Mouse (Mus musculus) thymus, adult 2 months (tissue): Measurements from ENCODE around the gene Zbtb20. TPM values are rescaled to one million over a fixed set of nuclear protein-coding genes. Genes with fewer than 3 reads are reported as not detected.

Experiments used
- DNase-seq: peaks from one replicate; pipeline ENCODE4 v3.0.0; 2021
- H3K27ac ChIP-seq: fragments of 200-500 bp; 2 replicates; pipeline ENCODE4 v1.5.1; 2012; ENCODE audit warnings: low read length, control low read depth; ENCODE audit not compliant: control insufficient read depth, insufficient read depth
- H3K27me3 ChIP-seq: fragments of 200-500 bp; 2 replicates; pipeline ENCODE4 v1.6.1; 2012; ENCODE audit warnings: mild to moderate bottlenecking, low read length, moderate library complexity, mixed read lengths; ENCODE audit not compliant: control insufficient read depth, insufficient read depth
- H3K36me3 ChIP-seq: fragments of 200-500 bp; 2 replicates; pipeline ENCODE4 v1.6.1; 2012; ENCODE audit warnings: mild to moderate bottlenecking, low read length, moderate library complexity; ENCODE audit not compliant: control insufficient read depth, insufficient read depth
- H3K4me1 ChIP-seq: fragments of 200-500 bp; replicated peaks from 2 replicates; pipeline ENCODE4 v1.6.1; 2012; ENCODE audit warnings: low read length; ENCODE audit not compliant: control insufficient read depth, insufficient read depth
- H3K4me3 ChIP-seq: fragments of 200-500 bp; 2 replicates; pipeline ENCODE4 v1.5.1; 2012; ENCODE audit warnings: mild to moderate bottlenecking, low read length, control low read depth, moderate library complexity; ENCODE audit not compliant: control insufficient read depth, insufficient read depth
- CTCF ChIP-seq: fragments of 200-500 bp; IDR thresholded peaks from 2 replicates; pipeline ENCODE4 v1.5.1; 2012; ENCODE audit warnings: mild to moderate bottlenecking, control low read depth, low read length, moderate library complexity, borderline replicate concordance; ENCODE audit not compliant: control insufficient read depth, poor library complexity, insufficient read depth; ENCODE audit errors: extremely low read depth
- POLR2A ChIP-seq: fragments of 200-500 bp; IDR thresholded peaks from 2 replicates; pipeline ENCODE4 v1.6.1; 2012; ENCODE audit warnings: mild to moderate bottlenecking, low read length, control low read depth, moderate library complexity; ENCODE audit not compliant: control insufficient read depth, poor library complexity, insufficient read depth; ENCODE audit errors: extremely low read depth
- WGBS: fragments of 180-500 bp; shearing (Covaris S2); methylation state at CpG from one replicate; pipeline ENCODE4 v1.1.7; 2018; 5-methylcytosine and 5-hydroxymethylcytosine counted together
- polyA plus RNA-seq: library from polyadenylated mRNA; depleted of rRNA; stranded (reverse); fragments of >200 nt; gene quantifications from 2 replicates; pipeline ENCODE4 v1.2.3, GENCODE M21; 2012

The Zbtb20 gene
- polyA plus RNA-seq, 1 experiment, result 19.1 TPM

DNA sequence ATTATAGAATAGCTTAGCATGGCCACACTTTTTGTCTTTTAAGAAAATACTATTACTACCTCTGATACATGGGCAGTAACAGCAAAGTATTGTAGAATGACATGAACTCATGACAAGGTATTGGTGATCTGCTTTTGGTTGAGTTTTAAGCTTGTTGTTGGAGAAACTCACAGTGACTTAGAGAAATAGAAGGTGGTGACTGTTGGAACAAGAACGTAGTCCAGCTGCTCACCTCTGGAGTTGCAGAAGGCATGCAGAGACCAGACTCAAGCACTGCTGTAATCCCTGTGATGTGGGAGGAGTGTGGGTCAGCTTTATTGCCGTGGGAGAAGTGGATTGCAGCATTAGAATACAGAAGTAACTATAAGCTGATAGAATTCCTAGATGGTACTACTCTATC lies 361.9 kb downstream of the Zbtb20 start:
- DNase-seq, result no peak
- Histone ChIP-seq H3K4me1 (no peaks in the 10 kb centered on the region), H3K36me3 (no peaks in the 10 kb centered on the region), H3K27me3 (no peaks in the 10 kb centered on the region), H3K27ac (no peak overlapping the region), H3K4me3 (no peak overlapping the region)
- 92% methylated on average over 2 of the region's 2 CpGs for WGBS
- no peak for TF ChIP-seq CTCF
- TF ChIP-seq POLR2A, result no peak

DNA sequence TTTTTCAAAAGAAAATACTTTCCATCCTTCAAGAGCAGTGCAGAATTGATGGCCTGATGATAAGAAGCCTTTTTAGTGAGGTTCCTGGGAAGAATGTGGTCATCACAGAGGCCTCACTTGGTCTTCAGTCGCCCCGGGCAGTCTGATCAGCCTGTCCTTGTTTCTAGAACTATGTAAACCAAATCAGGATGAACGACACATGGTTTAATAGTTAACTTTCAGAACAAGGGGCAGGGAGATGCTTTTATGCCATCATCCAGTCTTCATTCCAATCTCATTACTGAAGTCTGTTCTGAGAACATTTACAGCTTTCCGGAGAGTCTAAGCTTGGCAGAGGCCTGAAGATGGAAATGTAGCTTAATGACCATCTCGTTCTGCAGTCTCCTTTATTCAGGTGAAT lies 371.3 kb downstream of the Zbtb20 start:
- Histone ChIP-seq H3K27ac (no peak overlapping the region), H3K36me3 (no peaks in the 10 kb centered on the region), H3K4me3 (no peak overlapping the region), H3K27me3 (no peaks in the 10 kb centered on the region), H3K4me1 (no peaks in the 10 kb centered on the region)
- no peak for DNase-seq
- TF ChIP-seq CTCF (no peak), POLR2A (no peak)
- WGBS, result 94% methylated on average over 5 of the region's 5 CpGs

DNA sequence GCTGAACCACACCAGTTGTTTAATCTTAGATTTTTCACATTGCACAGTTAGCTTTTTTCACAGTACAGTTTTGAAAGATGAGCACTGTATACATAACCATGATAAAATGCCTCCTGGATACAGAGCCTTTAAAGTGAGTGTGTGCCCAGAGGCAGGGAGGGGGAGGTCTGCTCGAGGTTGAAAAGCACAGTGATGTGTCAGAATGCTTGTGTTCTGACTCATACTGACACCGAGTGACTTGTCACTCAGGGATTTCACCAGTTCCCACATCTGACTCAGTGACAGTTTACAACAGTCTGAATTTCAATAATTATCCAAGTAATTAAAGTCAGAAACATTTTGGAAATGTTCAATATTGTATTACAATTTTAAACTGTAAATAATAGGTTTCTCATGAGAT lies 377.4 kb downstream of the Zbtb20 start:
- Histone ChIP-seq H3K4me3 (no peak overlapping the region), H3K27me3 (no peaks in the 10 kb centered on the region), H3K36me3 (no peaks in the 10 kb centered on the region), H3K27ac (no peak overlapping the region), H3K4me1 (no peaks in the 10 kb centered on the region)
- no peak for DNase-seq
- no peak for TF ChIP-seq POLR2A
- TF ChIP-seq CTCF, result no peak
- 84% methylated on average over 2 of the region's 2 CpGs for WGBS

DNA sequence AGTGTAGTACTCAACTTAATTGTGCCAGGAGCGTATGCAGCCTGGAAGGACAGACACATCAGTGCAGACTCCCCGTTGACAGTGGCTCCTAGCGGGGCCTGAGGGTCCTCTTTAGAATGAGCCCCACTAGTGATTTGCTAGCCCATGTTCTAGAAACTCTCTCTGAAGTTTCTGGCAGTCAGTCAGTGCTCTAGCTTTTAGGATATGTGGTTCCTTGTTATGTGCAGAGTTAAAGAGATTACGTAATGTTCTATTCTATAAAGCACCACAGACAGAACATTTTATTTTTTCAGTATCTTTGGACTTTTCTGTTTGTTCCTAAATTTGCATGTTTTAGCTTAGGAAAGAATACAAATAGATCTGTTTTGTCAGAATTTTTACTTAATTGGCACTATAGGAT lies 378.1 kb downstream of the Zbtb20 start:
- no peak overlapping the region for H3K27ac ChIP-seq
- DNase-seq, result no peak
- no peak for TF ChIP-seq CTCF
- TF ChIP-seq POLR2A, result no peak
- no peaks in the 10 kb centered on the region for H3K27me3 ChIP-seq
- H3K4me3 ChIP-seq, result no peak overlapping the region
- H3K4me1 ChIP-seq, result no peaks in the 10 kb centered on the region
- H3K36me3 ChIP-seq, result no peaks in the 10 kb centered on the region
- 97% methylated on average over 4 of the region's 4 CpGs for WGBS

- Histone ChIP-seq H3K36me3 (no peaks in the 10 kb centered on the region), H3K27ac (no peak overlapping the region), H3K27me3 (no peaks in the 10 kb centered on the region), H3K4me3 (no peak overlapping the region), H3K4me1 (no peaks in the 10 kb centered on the region)
- TF ChIP-seq POLR2A (no peak), CTCF (no peak)
- no peak for DNase-seq
- whole genome bisulfite sequencing, result 98% methylated on average over 3 of the region's 3 CpGs
These were observed 380.7 kb downstream of the Zbtb20 start for GRCm38 (mm10) chr16:43256191-43256899.

GRCm38 (mm10) chr16:43256900-43257281 lies 381.2 kb downstream of the Zbtb20 start:
- H3K27ac ChIP-seq, result no peak overlapping the region
- TF ChIP-seq CTCF (no peak), POLR2A (no peak)
- no peaks in the 10 kb centered on the region for H3K4me1 ChIP-seq
- H3K27me3 ChIP-seq, result no peaks in the 10 kb centered on the region
- 100% methylated on average over 1 of the region's 1 CpGs for WGBS
- H3K36me3 ChIP-seq, result no peaks in the 10 kb centered on the region
- DNase-seq, result no peak
- no peak overlapping the region for H3K4me3 ChIP-seq

GRCm38 (mm10) chr16:43259466-43259865 lies 383.8 kb downstream of the Zbtb20 start:
- WGBS, result 95% methylated on average over 1 of the region's 1 CpGs
- Histone ChIP-seq H3K36me3 (no peaks in the 10 kb centered on the region), H3K4me1 (no peaks in the 10 kb centered on the region), H3K27me3 (no peaks in the 10 kb centered on the region), H3K27ac (no peak overlapping the region), H3K4me3 (no peak overlapping the region)
- no peak for TF ChIP-seq POLR2A
- TF ChIP-seq CTCF, result no peak
- no peak for DNase-seq
